ENCODE assay signal across 8 mouse cellular contexts in genomic region chr13:54610613-54610971, GRCm38 (mm10). TPM values are rescaled to one million over a fixed set of nuclear protein-coding genes. Genes with fewer than 3 reads are reported as not detected.
DNase-seq lines count a peak whose midpoint lies in the region; ATAC-seq and TF ChIP-seq lines count a peak whose summit lies in the region.

No protein-coding gene starts in this region.

- no peak for TF ChIP-seq POLR2A in heart, adult 2 months (IDR thresholded peaks at IDR 0.05; ENCODE audit: insufficient read depth, low read depth, low read length)

- no peak for TF ChIP-seq EP300 in heart, adult 2 months (IDR thresholded peaks at IDR 0.05; ENCODE audit: insufficient read depth, low read depth, low read length)

- no peaks in the 10 kb centered on the region for H3K9me3 ChIP-seq in embryonic facial prominence, embryonic 11.5 days (replicated peaks; ENCODE audit: control insufficient read depth, low read length)
- no peaks in the 10 kb centered on the region for H3K9me3 ChIP-seq in hindbrain, embryonic 15.5 days
- H3K9me3 ChIP-seq in midbrain, embryonic 11.5 days (ENCODE audit: control insufficient read depth, low read length) = no peaks in the 10 kb centered on the region

- H3K4me3 ChIP-seq in heart, adult 2 months = peak overlapping the region; percentile 86
- peak overlapping the region; percentile 61 for H3K4me3 ChIP-seq in embryonic facial prominence, embryonic 11.5 days (ENCODE audit: low read depth, low read length)
- peak overlapping the region; percentile 81 for H3K4me3 ChIP-seq in hindbrain, embryonic 15.5 days
- H3K4me3 ChIP-seq in midbrain, embryonic 11.5 days (ENCODE audit: low read depth, low read length) = peak overlapping the region; percentile 62

- H3K4me2 ChIP-seq in embryonic facial prominence, embryonic 11.5 days (ENCODE audit: low read depth, low read length) = peak overlapping the region; percentile 94
- H3K4me2 ChIP-seq in hindbrain, embryonic 15.5 days = peak overlapping the region; percentile 85
- H3K4me2 ChIP-seq in midbrain, embryonic 11.5 days = peak overlapping the region; percentile 98

- H3K27me3 ChIP-seq in heart, adult 2 months (ENCODE audit: control insufficient read depth, insufficient read depth, low read length) = no peaks in the 10 kb centered on the region
- H3K27me3 ChIP-seq in embryonic facial prominence, embryonic 11.5 days (ENCODE audit: control insufficient read depth, insufficient read depth, low read length) = peaks cover 4% of the 10 kb centered on the region; the same call in 1 of the 2 replicates
- H3K27me3 ChIP-seq in hindbrain, embryonic 15.5 days = no peaks in the 10 kb centered on the region
- peaks cover 8% of the 10 kb centered on the region for H3K27me3 ChIP-seq in midbrain, embryonic 11.5 days (ENCODE audit: control insufficient read depth, insufficient read depth, low read length)

- peak; percentile 31; the same call in 1 of the 2 replicates for ATAC-seq in embryonic facial prominence, embryonic 11.5 days (replicated peaks; ENCODE audit: insufficient number of reproducible peaks, low FRiP score, low TSS enrichment, low read depth)
- ATAC-seq in hindbrain, embryonic 15.5 days (ENCODE audit: low FRiP score, low read depth) = peak; percentile 19; the same call in 1 of the 2 replicates
- peak; percentile 31; the same call in 1 of the 2 replicates for ATAC-seq in midbrain, embryonic 11.5 days (ENCODE audit: low FRiP score)

- peaks cover 6% of the 10 kb centered on the region for H3K36me3 ChIP-seq in heart, adult 2 months (ENCODE audit: control insufficient read depth, insufficient read depth, low read length)
- no peaks in the 10 kb centered on the region for H3K36me3 ChIP-seq in embryonic facial prominence, embryonic 11.5 days (replicated peaks; ENCODE audit: control insufficient read depth, insufficient read depth, low read depth, low read length)
- H3K36me3 ChIP-seq in hindbrain, embryonic 15.5 days = 0 out of 2 replicates have a peak, but pooled peaks cover 5% of the 10 kb centered on the region
- H3K36me3 ChIP-seq in midbrain, embryonic 11.5 days (ENCODE audit: control insufficient read depth, insufficient read depth, low read length) = no peaks in the 10 kb centered on the region

- no peak for TF ChIP-seq CTCF in heart, adult 2 months (IDR thresholded peaks at IDR 0.05)

- H3K79me2 ChIP-seq in heart, adult 2 months (replicated peaks; ENCODE audit: control insufficient read depth, insufficient read depth, low read length) = no peaks in the 10 kb centered on the region

- DNase-seq in heart, adult 2 months = no peak
- DNase-seq in heart, postnatal 25 days (ENCODE audit: low spot score) = no peak
- DNase-seq in 416B (ENCODE audit: low read depth) = peak; percentile 18
- no peak for DNase-seq in embryonic facial prominence, embryonic 11.5 days (ENCODE audit: low spot score)
- DNase-seq in midbrain, embryonic 11.5 days (ENCODE audit: low spot score, missing footprints) = peak; percentile 90
- no peak for DNase-seq in layer of hippocampus, adult 8-10 months (ENCODE audit: low spot score in 2 of 2)
- DNase-seq in embryo, embryonic 9.5 days (ENCODE audit: extremely low spot score) = no peak

- peak overlapping the region; percentile 94 for H3K9ac ChIP-seq in heart, adult 2 months (ENCODE audit: low read depth, low read length)
- H3K9ac ChIP-seq in embryonic facial prominence, embryonic 11.5 days (replicated peaks; ENCODE audit: low read length) = peak overlapping the region; percentile 71
- peak overlapping the region; percentile 91 for H3K9ac ChIP-seq in hindbrain, embryonic 15.5 days
- peak overlapping the region; percentile 70 for H3K9ac ChIP-seq in midbrain, embryonic 11.5 days (ENCODE audit: low read length)

- intact Hi-C loops in heart, adult 2 months (cut with DNase I) = loop anchor here (2.0 kb wide), 1 partner anchor 20 kb away; the partner anchor contains the start of genes Higd2a and Nop16
- intact Hi-C loops in heart, postnatal 25 days (cut with DNase I) = no loop called here

- H3K4me1 ChIP-seq in heart, adult 2 months (ENCODE audit: control insufficient read depth, insufficient read depth, low read length) = peaks cover 4% of the 10 kb centered on the region
- H3K4me1 ChIP-seq in embryonic facial prominence, embryonic 11.5 days (ENCODE audit: control insufficient read depth, insufficient read depth, low read length) = no peaks in the 10 kb centered on the region
- peaks cover 33% of the 10 kb centered on the region for H3K4me1 ChIP-seq in hindbrain, embryonic 15.5 days (replicated peaks)
- H3K4me1 ChIP-seq in midbrain, embryonic 11.5 days (ENCODE audit: control insufficient read depth, insufficient read depth, low read length) = peaks cover 14% of the 10 kb centered on the region; the same call in 1 of the 2 replicates

- 13% methylated on average over 13 of the region's 13 CpGs for WGBS in heart, adult 2 months
- 8% methylated on average over 13 of the region's 13 CpGs for WGBS in embryonic facial prominence, embryonic 11.5 days
- 5% methylated on average over 13 of the region's 13 CpGs for WGBS in hindbrain, embryonic 15.5 days
- WGBS in midbrain, embryonic 11.5 days = 6% methylated on average over 13 of the region's 13 CpGs

- peak overlapping the region; percentile 96 for H3K27ac ChIP-seq in heart, adult 2 months
- no peak overlapping the region for H3K27ac ChIP-seq in embryonic facial prominence, embryonic 11.5 days (replicated peaks; ENCODE audit: low read depth, low read length)
- H3K27ac ChIP-seq in hindbrain, embryonic 15.5 days (replicated peaks) = peak overlapping the region; percentile 88
- H3K27ac ChIP-seq in midbrain, embryonic 11.5 days (ENCODE audit: low read depth, low read length) = no peak overlapping the region

RNA-seq across cellular contexts. Expression of gene Cltb, which starts 0.6 kb away (rescaled TPM):
- total RNA-seq in heart, adult 2 months (2021) = 100 to 1,000 TPM in 1 of 2 experiments, 10 to 100 TPM in 1; 96.6 to 105 TPM
- 51.2 and 64.1 TPM in 2 replicates for polyA plus RNA-seq in heart, adult 2 months (2012; rRNA removed)
- total RNA-seq in heart, postnatal 25 days (2021) = 10 to 100 TPM; 92.6 to 99.7 TPM
- polyA plus RNA-seq in embryonic facial prominence, embryonic 11.5 days (2014; fragmentation: Nextera tagmentation; extraction: Ambion mirVana) = 19.4 and 20.7 TPM in 2 replicates
- 206 and 226 TPM in 2 replicates for polyA plus RNA-seq in hindbrain, embryonic 15.5 days (2015; fragmentation: Nextera tagmentation; extraction: Ambion mirVana)
- 22.3 and 28.1 TPM in 2 replicates for polyA plus RNA-seq in midbrain, embryonic 11.5 days (2014; fragmentation: Nextera tagmentation; extraction: Ambion mirVana)
- 100 to 1,000 TPM; 241 to 284 (median 264) TPM for total RNA-seq in layer of hippocampus, adult 8-10 months (2022)

RNA-seq across cellular contexts. Expression of gene Faf2, which starts 11.0 kb away (rescaled TPM):
- total RNA-seq in heart, adult 2 months (2021) = 10 to 100 TPM; 20.4 to 21.4 TPM
- polyA plus RNA-seq in heart, adult 2 months (2012; rRNA removed) = 9.2 and 17.2 TPM in 2 replicates
- total RNA-seq in heart, postnatal 25 days (2021) = 10 to 100 TPM; 20.0 to 23.3 TPM
- 89.2 and 96.9 TPM in 2 replicates for polyA plus RNA-seq in embryonic facial prominence, embryonic 11.5 days (2014; fragmentation: Nextera tagmentation; extraction: Ambion mirVana)
- 64.9 and 66.4 TPM in 2 replicates for polyA plus RNA-seq in hindbrain, embryonic 15.5 days (2015; fragmentation: Nextera tagmentation; extraction: Ambion mirVana)
- polyA plus RNA-seq in midbrain, embryonic 11.5 days (2014; fragmentation: Nextera tagmentation; extraction: Ambion mirVana) = 86.9 and 90.9 TPM in 2 replicates
- 10 to 100 TPM; 48.9 to 67.1 (median 53.6) TPM for total RNA-seq in layer of hippocampus, adult 8-10 months (2022)

RNA-seq across cellular contexts. Expression of gene Higd2a, which starts 20.6 kb away (rescaled TPM):
- total RNA-seq in heart, adult 2 months (2021) = 100 to 1,000 TPM; 169 to 189 TPM
- polyA plus RNA-seq in heart, adult 2 months (2012; rRNA removed) = 189 and 270 TPM in 2 replicates
- 100 to 1,000 TPM; 202 to 205 TPM for total RNA-seq in heart, postnatal 25 days (2021)
- polyA plus RNA-seq in embryonic facial prominence, embryonic 11.5 days (2014; fragmentation: Nextera tagmentation; extraction: Ambion mirVana) = 154 and 168 TPM in 2 replicates
- polyA plus RNA-seq in hindbrain, embryonic 15.5 days (2015; fragmentation: Nextera tagmentation; extraction: Ambion mirVana) = 255 and 261 TPM in 2 replicates
- 164 and 168 TPM in 2 replicates for polyA plus RNA-seq in midbrain, embryonic 11.5 days (2014; fragmentation: Nextera tagmentation; extraction: Ambion mirVana)
- total RNA-seq in layer of hippocampus, adult 8-10 months (2022) = 100 to 1,000 TPM; 134 to 161 (median 146) TPM

RNA-seq across cellular contexts. Expression of gene Nop16, which starts 20.7 kb away (rescaled TPM):
- total RNA-seq in heart, adult 2 months (2021) = 10 to 100 TPM; 16.5 to 17.1 TPM
- polyA plus RNA-seq in heart, adult 2 months (2012; rRNA removed) = 5.9 and 10.0 TPM in 2 replicates
- 10 to 100 TPM; 15.2 to 15.6 TPM for total RNA-seq in heart, postnatal 25 days (2021)
- polyA plus RNA-seq in embryonic facial prominence, embryonic 11.5 days (2014; fragmentation: Nextera tagmentation; extraction: Ambion mirVana) = 72.5 and 75.1 TPM in 2 replicates
- polyA plus RNA-seq in hindbrain, embryonic 15.5 days (2015; fragmentation: Nextera tagmentation; extraction: Ambion mirVana) = 58.0 and 62.0 TPM in 2 replicates
- polyA plus RNA-seq in midbrain, embryonic 11.5 days (2014; fragmentation: Nextera tagmentation; extraction: Ambion mirVana) = 65.1 and 67.0 TPM in 2 replicates
- total RNA-seq in layer of hippocampus, adult 8-10 months (2022) = 10 to 100 TPM; 20.6 to 23.3 (median 20.8) TPM

RNA-seq across cellular contexts. Expression of gene Arl10, which starts 35.8 kb away (rescaled TPM):
- 1 to 10 TPM; 6.2 to 6.8 TPM for total RNA-seq in heart, adult 2 months (2021)
- polyA plus RNA-seq in heart, adult 2 months (2012; rRNA removed) = 8.9 and 11.8 TPM in 2 replicates
- total RNA-seq in heart, postnatal 25 days (2021) = 1 to 10 TPM; 4.5 to 6.1 TPM
- 24.9 and 26.0 TPM in 2 replicates for polyA plus RNA-seq in embryonic facial prominence, embryonic 11.5 days (2014; fragmentation: Nextera tagmentation; extraction: Ambion mirVana)
- 105 and 111 TPM in 2 replicates for polyA plus RNA-seq in hindbrain, embryonic 15.5 days (2015; fragmentation: Nextera tagmentation; extraction: Ambion mirVana)
- 28.5 and 29.7 TPM in 2 replicates for polyA plus RNA-seq in midbrain, embryonic 11.5 days (2014; fragmentation: Nextera tagmentation; extraction: Ambion mirVana)
- 10 to 100 TPM; 28.2 to 37.2 (median 30.9) TPM for total RNA-seq in layer of hippocampus, adult 8-10 months (2022)

Comparison
In these comparisons a context has a peak if more than half of its experiments do, and no peak if none do; other contexts are left out.
1. DNase-seq: peak in 416B (single experiment) and midbrain, embryonic 11.5 days (single experiment); none in heart, adult 2 months (0 of 2), heart, postnatal 25 days (single experiment), embryonic facial prominence, embryonic 11.5 days (single experiment), layer of hippocampus, adult 8-10 months (0 of 2) and embryo, embryonic 9.5 days (single experiment).
2. H3K27ac ChIP-seq: peak in heart, adult 2 months (single experiment) and hindbrain, embryonic 15.5 days (single experiment); none in embryonic facial prominence, embryonic 11.5 days (single experiment) and midbrain, embryonic 11.5 days (single experiment).
3. Peak in every context shown above with its lines, with median percentiles within 50 percentile points of each other: H3K4me3 ChIP-seq, H3K9ac ChIP-seq, ATAC-seq and H3K4me2 ChIP-seq.